11 mouse cellular contexts compared by ENCODE assay signal in genomic region chr5:35954055-35954718, GRCm38 (mm10).
DNase-seq lines count a peak whose midpoint lies in the region; ATAC-seq and TF ChIP-seq lines count a peak whose summit lies in the region.
"Had no signal": no experiment of that assay in that cellular context is flagged by ENCODE, and none has a peak within 500 bp of the region (broad histone marks: within the 10 kb centered on the region; RNA-seq: fewer than 3 reads in every experiment).

No protein-coding gene starts in this region.

- H3K27me3 ChIP-seq in heart, embryonic 13.5 days (replicated peaks), result no peaks in the 10 kb centered on the region
- H3K27me3 ChIP-seq in lung, postnatal 0 days (replicated peaks; ENCODE audit: insufficient read depth, low read length), result no peaks in the 10 kb centered on the region
- H3K27me3 ChIP-seq: liver, embryonic 12.5 days had no signal

- DNase-seq in layer of hippocampus, adult 9-11 months, result peak; percentile 67
- no peak for DNase-seq in layer of hippocampus, adult 9-10 months (ENCODE audit: low spot score)
- DNase-seq in brain, embryonic 18.5 days (ENCODE audit: low read depth, low spot score), result peak; percentile 34
- no peak for DNase-seq in yolk sac, embryonic 10.5 days (ENCODE audit: low spot score)
- no peak for DNase-seq in lung, postnatal 0 days (ENCODE audit: low spot score)
- DNase-seq: cerebellum, adult 9-10 months had no signal

- 65% methylated on average over 12 of the region's 12 CpGs for WGBS in heart, embryonic 13.5 days
- 76% methylated on average over 12 of the region's 12 CpGs for WGBS in lung, postnatal 0 days

- no peak overlapping the region for H3K4me2 ChIP-seq in heart, embryonic 13.5 days
- no peak overlapping the region for H3K4me2 ChIP-seq in lung, postnatal 0 days (replicated peaks; ENCODE audit: low read depth, low read length)
- H3K4me2 ChIP-seq: liver, embryonic 12.5 days had no signal

- ATAC-seq in heart, embryonic 13.5 days (ENCODE audit: extremely low read depth, insufficient number of reproducible peaks, low FRiP score, low TSS enrichment), result no peak
- ATAC-seq in erythroid progenitor cell, adult 5-6 weeks (replicated peaks; ENCODE audit: low FRiP score, poor library complexity, severe bottlenecking), result no peak
- ATAC-seq in lung, postnatal 0 days, result no peak
- ATAC-seq: liver, embryonic 12.5 days had no signal

- H3K4me1 ChIP-seq in embryonic fibroblast, embryonic 13.5 days (ENCODE audit: control insufficient read depth, insufficient read depth, low read length), result peaks cover 8% of the 10 kb centered on the region
- no peaks in the 10 kb centered on the region for H3K4me1 ChIP-seq in heart, embryonic 13.5 days
- no peaks in the 10 kb centered on the region for H3K4me1 ChIP-seq in lung, postnatal 0 days (ENCODE audit: insufficient read depth, low read depth, low read length)
- H3K4me1 ChIP-seq: liver, embryonic 12.5 days; megakaryocyte, embryonic 14.5 days had no signal

- H3K9ac ChIP-seq in heart, embryonic 13.5 days, result no peak overlapping the region
- H3K9ac ChIP-seq in lung, postnatal 0 days (replicated peaks; ENCODE audit: low read depth), result no peak overlapping the region
- H3K9ac ChIP-seq: liver, embryonic 12.5 days had no signal

- no peak overlapping the region for H3K4me3 ChIP-seq in embryonic fibroblast, embryonic 13.5 days (ENCODE audit: insufficient read depth, low read length)
- H3K4me3 ChIP-seq in heart, embryonic 13.5 days, result no peak overlapping the region
- no peak overlapping the region for H3K4me3 ChIP-seq in lung, postnatal 0 days (ENCODE audit: low read depth, low read length)
- H3K4me3 ChIP-seq: liver, embryonic 12.5 days; megakaryocyte, embryonic 14.5 days had no signal

- peaks cover 96% of the 10 kb centered on the region for H3K36me3 ChIP-seq in heart, embryonic 13.5 days
- H3K36me3 ChIP-seq in lung, postnatal 0 days (ENCODE audit: insufficient read depth, low read length), result peaks cover 6% of the 10 kb centered on the region; the same call in 1 of the 2 replicates
- H3K36me3 ChIP-seq: liver, embryonic 12.5 days had no signal

- TF ChIP-seq CTCF in embryonic fibroblast, embryonic 13.5 days (IDR thresholded peaks at IDR 0.05; ENCODE audit: borderline replicate concordance, insufficient read depth, low read length), result no peak
- no peak for TF ChIP-seq CTCF in lung, postnatal 0 days (IDR thresholded peaks at IDR 0.05)

- no peak for TF ChIP-seq EP300 in lung, postnatal 0 days (IDR thresholded peaks at IDR 0.05)

- peak overlapping the region; percentile 79 for H3K27ac ChIP-seq in embryonic fibroblast, embryonic 13.5 days (ENCODE audit: insufficient read depth, low read length)
- 0 out of 2 replicates have a peak overlapping the region, but pooled peaks have one; percentile 33 for H3K27ac ChIP-seq in heart, embryonic 13.5 days (replicated peaks)
- H3K27ac ChIP-seq in lung, postnatal 0 days (ENCODE audit: low read length), result no peak overlapping the region
- H3K27ac ChIP-seq: liver, embryonic 12.5 days had no signal

- H3K9me3 ChIP-seq in heart, embryonic 13.5 days, result no peaks in the 10 kb centered on the region
- no peaks in the 10 kb centered on the region for H3K9me3 ChIP-seq in lung, postnatal 0 days (ENCODE audit: low read length)
- H3K9me3 ChIP-seq: liver, embryonic 12.5 days; megakaryocyte, embryonic 14.5 days had no signal

- no peak for TF ChIP-seq POLR2A in embryonic fibroblast, embryonic 13.5 days (IDR thresholded peaks at IDR 0.05; ENCODE audit: low read depth, low read length)

Comparison
In these comparisons a context has a peak if more than half of its experiments do, and no peak if none do; other contexts are left out.
1. DNase-seq: peak in layer of hippocampus, adult 9-11 months (single experiment) and brain, embryonic 18.5 days (single experiment); none in layer of hippocampus, adult 9-10 months (single experiment), yolk sac, embryonic 10.5 days (single experiment) and lung, postnatal 0 days (single experiment).